In the genomic region with DNA sequence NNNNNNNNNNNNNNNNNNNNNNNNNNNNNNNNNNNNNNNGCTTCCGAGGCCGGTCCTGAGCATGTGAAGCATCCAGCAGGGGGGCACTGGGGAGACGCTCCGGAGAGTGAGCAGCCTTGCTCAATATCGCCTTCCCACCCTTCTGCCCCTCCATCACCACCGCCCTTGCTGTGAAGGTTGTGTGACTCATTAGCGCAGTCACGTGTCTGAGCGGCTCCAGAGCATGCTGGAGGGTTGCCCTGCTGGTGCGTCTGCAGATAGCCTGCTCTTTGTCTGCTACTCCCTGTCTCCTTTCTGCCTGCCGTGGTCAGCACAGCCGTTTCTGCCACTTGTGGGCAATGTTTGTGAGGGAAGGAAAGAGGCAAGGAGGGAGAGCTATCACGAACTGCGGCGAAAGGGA, we compare ENCODE assay signal across 8 mouse cellular contexts. TPM values are rescaled to one million over a fixed set of nuclear protein-coding genes. Genes with fewer than 3 reads are reported as not detected.
DNase-seq lines count a peak whose midpoint lies in the region; ATAC-seq and TF ChIP-seq lines count a peak whose summit lies in the region.

No protein-coding gene starts in this region.

- H3K9me3 ChIP-seq in hindbrain, postnatal 0 days (ENCODE audit: low read length), result no peaks in the 10 kb centered on the region

- H3K36me3 ChIP-seq in hindbrain, postnatal 0 days (ENCODE audit: insufficient read depth, low read length), result no peaks in the 10 kb centered on the region

- H3K27ac ChIP-seq in gastrocnemius, adult 2 months, result peak overlapping the region; percentile 64
- peak overlapping the region; percentile 64; the same call in 1 of the 2 replicates for H3K27ac ChIP-seq in hindbrain, postnatal 0 days

- WGBS in hindbrain, postnatal 0 days, result under 1% methylated on average over 13 of the region's 15 CpGs

- peak; percentile 61 for TF ChIP-seq CTCF in gastrocnemius, adult 2 months (IDR thresholded peaks at IDR 0.05)
- peak; percentile 75 for TF ChIP-seq CTCF in hindbrain, postnatal 0 days (IDR thresholded peaks at IDR 0.05; ENCODE audit: low read depth)

- peak overlapping the region; percentile 58 for H3K4me2 ChIP-seq in hindbrain, postnatal 0 days (ENCODE audit: low read depth, low read length)

- peak overlapping the region; percentile 44 for H3K9ac ChIP-seq in hindbrain, postnatal 0 days (replicated peaks; ENCODE audit: low read length)

- no peaks in the 10 kb centered on the region for H3K27me3 ChIP-seq in hindbrain, postnatal 0 days (ENCODE audit: insufficient read depth, low read length)

- H3K4me3 ChIP-seq in gastrocnemius, adult 2 months, result peak overlapping the region; percentile 64
- H3K4me3 ChIP-seq in hindbrain, postnatal 0 days (ENCODE audit: low read length), result peak overlapping the region; percentile 25

- 0 out of 2 replicates have a peak, but pooled peaks cover 10% of the 10 kb centered on the region for H3K4me1 ChIP-seq in hindbrain, postnatal 0 days (ENCODE audit: insufficient read depth, low read length)

- intact Hi-C loops in gastrocnemius, adult 2 months (cut with DNase I), result no loop called here

- peak; percentile 77 for DNase-seq in T-cell, adult 2 months (ENCODE audit: low spot score)
- DNase-seq in cerebellum, postnatal 25 days, result peak; percentile 84 to 93
- DNase-seq in gastrocnemius, adult 2 months, result peak; percentile 93
- DNase-seq in hindbrain, postnatal 0 days (ENCODE audit: low spot score), result peak; percentile 96
- peak; percentile 88 to 92 for DNase-seq in left cerebral cortex, adult 18-20 months (ENCODE audit: low spot score in 2 of 2)
- DNase-seq in lung, postnatal 4 days, result peak; percentile 88 to 90
- peak; percentile 97 for DNase-seq in retina, postnatal 1 day
- DNase-seq in thymus, postnatal 4 days, result peak; percentile 92

- peak; percentile 99 for ATAC-seq in hindbrain, postnatal 0 days

RNA-seq across cellular contexts. Expression of gene Tlr5, which starts 28.4 kb away (rescaled TPM):
- 1 to 10 TPM; 1.1 to 3.8 TPM for total RNA-seq in gastrocnemius, adult 2 months (2021)
- total RNA-seq in hindbrain, postnatal 0 days (2014; rRNA removed), result 0.47 and 1.4 TPM in 2 replicates
- polyA plus RNA-seq in hindbrain, postnatal 0 days (2015; fragmentation: Nextera tagmentation; extraction: Ambion mirVana), result 0.30 and 0.55 TPM in 2 replicates
- under 1 TPM; 0.28 to 0.30 TPM for total RNA-seq in left cerebral cortex, adult 18-20 months (2021)

Comparison
In these comparisons a context has a peak if more than half of its experiments do, and no peak if none do; other contexts are left out.
1. Peak in every context shown above with its lines: DNase-seq, ATAC-seq, H3K4me3 ChIP-seq and H3K27ac ChIP-seq.